Mouse (Mus musculus): ENCODE data around the gene Myo10.

GRCm38 (mm10) chr15:25733739-25734430 lies 111.6 kb downstream of the Myo10 start:
- TF ChIP-seq POLR2A (IDR thresholded peaks at IDR 0.05; ENCODE audit: low read depth, low read length) (no peak), CTCF (IDR thresholded peaks at IDR 0.05; ENCODE audit: extremely low read depth, insufficient read length, insufficient replicate concordance, low read depth, low read length) (no peak)

All from small intestine, adult 2 months (tissue).